Mouse (Mus musculus) ES-E14 (cell line): Measurements from ENCODE around the gene Aox1. TPM values are rescaled to one million over a fixed set of nuclear protein-coding genes. Genes with fewer than 3 reads are reported as not detected.
"Not testable (repeated sequence)": the region's sequence is repeated elsewhere in the genome, so short reads cannot be mapped to it uniquely, and the experiment has no call there.

Source experiments
- DNase-seq: peaks from one replicate; pipeline ENCODE4 v3.0.0-alpha.2; 2013; ENCODE audit warnings: low read depth, low spot score
- H3K27ac ChIP-seq: 2 replicates; pipeline ENCODE4 v1.5.1; 2012; ENCODE audit warnings: low read depth, mild to moderate bottlenecking, low read length, moderate library complexity, mixed read lengths; ENCODE audit not compliant: poor library complexity, insufficient read depth, severe bottlenecking
- H3K36me3 ChIP-seq: 2 replicates; pipeline ENCODE4 v1.6.1; 2012; ENCODE audit warnings: mild to moderate bottlenecking, low read length, moderate library complexity, mixed read lengths; ENCODE audit not compliant: control insufficient read depth, poor library complexity, insufficient read depth, severe bottlenecking
- H3K4me1 ChIP-seq, 2 experiments: fragments of 150-350 bp in 1 of 2; sonication (generic) in 1 of 2; 2 replicates each; pipeline ENCODE4 v1.6.1; 2012; ENCODE audit warnings: low read length in 2 of 2, mild to moderate bottlenecking in 1 of 2, mixed read lengths in 1 of 2; ENCODE audit not compliant: control insufficient read depth in 2 of 2, insufficient read depth in 2 of 2, poor library complexity in 1 of 2
- H3K4me3 ChIP-seq, 2 experiments: fragments of 150-350 bp in 1 of 2; sonication (generic) in 1 of 2; 2 replicates each; pipeline ENCODE4 v1.5.1; 2012; ENCODE audit warnings: low read length in 2 of 2, low read depth in 1 of 2, mild to moderate bottlenecking in 1 of 2, mixed read lengths in 1 of 2; ENCODE audit not compliant: insufficient read depth in 1 of 2, poor library complexity in 1 of 2, severe bottlenecking in 1 of 2
- H3K9ac ChIP-seq: 2 replicates; pipeline ENCODE4 v1.6.1; 2012; ENCODE audit warnings: low read depth, mild to moderate bottlenecking, low read length, mixed read lengths; ENCODE audit not compliant: poor library complexity, insufficient read depth, severe bottlenecking
- H3K9me3 ChIP-seq: fragments of 150-350 bp; sonication (generic); 2 replicates; pipeline ENCODE4 v1.6.1; 2012; ENCODE audit warnings: low read depth, mild to moderate bottlenecking, low read length; ENCODE audit not compliant: control insufficient read depth, insufficient read depth
- CHD2 ChIP-seq: IDR thresholded peaks from 2 replicates; pipeline ENCODE4 v1.6.1; 2014; ENCODE audit warnings: mild to moderate bottlenecking, low read depth, low read length, inconsistent platforms
- HCFC1 ChIP-seq: IDR thresholded peaks from 2 replicates; pipeline ENCODE4 v1.6.1; 2012; ENCODE audit warnings: low read length, inconsistent platforms, borderline replicate concordance; ENCODE audit not compliant: insufficient read depth
- MAFK ChIP-seq: IDR thresholded peaks from 2 replicates; pipeline ENCODE4 v1.6.1; 2014; ENCODE audit warnings: mild to moderate bottlenecking, low read depth, low read length, inconsistent platforms; ENCODE audit not compliant: insufficient read depth
- ZC3H11A ChIP-seq: IDR thresholded peaks from 2 replicates; pipeline ENCODE4 v1.6.1; 2012; ENCODE audit warnings: low read depth, mild to moderate bottlenecking, inconsistent platforms, low read length, borderline replicate concordance
- ZNF384 ChIP-seq: IDR thresholded peaks from 2 replicates; pipeline ENCODE4 v1.6.1; 2012; ENCODE audit warnings: low read depth, low read length, inconsistent platforms
- in situ Hi-C, 2 experiments: fragments of 600-800 bp; cut with MboI; formaldehyde crosslinking; loops; one replicate each; pipeline ENCODE4 v1.15.1; 2025; ENCODE audit warnings: low sequenced_read_pairs in 2 of 2, inconsistent platforms in 1 of 2; ENCODE audit not compliant: unreplicated experiment in 2 of 2
- total RNA-seq: library from RNA; depleted of rRNA; stranded (reverse); fragments of 300-350 nt; gene quantifications from 2 replicates; pipeline ENCODE4 v1.2.3, GENCODE M21; 2012

Gene Aox1
- total RNA-seq, 1 experiment = 1.0 TPM

DNA sequence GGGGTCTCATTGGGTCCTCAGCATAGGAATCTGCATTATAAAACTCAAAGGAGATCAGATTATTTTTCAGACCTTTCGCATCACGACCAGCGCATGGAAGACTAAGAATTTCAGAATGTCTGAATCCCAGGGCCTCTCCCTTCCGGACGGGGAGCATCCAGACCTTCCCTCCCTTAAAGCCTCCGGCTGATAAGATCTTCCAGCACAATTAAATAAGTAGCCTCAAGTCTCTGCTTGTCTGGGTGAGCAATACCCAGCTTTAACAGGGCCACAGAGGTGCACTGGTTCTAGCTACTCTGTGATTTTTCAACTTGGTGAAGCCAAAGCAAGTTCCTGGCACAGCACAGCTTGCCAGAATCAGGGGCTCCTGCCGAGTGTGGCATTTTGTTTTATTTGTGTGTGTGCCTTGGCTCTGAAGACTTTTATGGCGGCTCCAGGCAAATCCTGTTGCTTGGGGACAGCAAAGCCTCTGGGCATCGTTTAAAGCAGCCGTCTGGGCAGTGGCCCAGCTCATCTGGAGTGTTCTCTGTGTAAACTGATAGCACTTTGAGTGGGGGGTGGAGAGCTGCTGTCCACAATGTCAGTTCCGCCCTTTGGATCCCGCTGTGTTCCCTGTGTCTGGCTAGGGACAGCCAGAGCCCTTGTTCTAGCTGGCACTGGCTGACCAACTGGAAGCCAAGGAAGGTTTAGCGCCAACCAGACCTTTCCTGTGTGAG lies 583 bp downstream of the Aox1 start:
- H3K4me1 ChIP-seq = peaks cover 0 to 17% of the 10 kb centered on the region in 2 experiments; a peak in 2 of 4 replicates
- H3K4me3 ChIP-seq = peak overlapping the region; percentile 33 to 55
- no peaks in the 10 kb centered on the region; the same call in 1 of the 2 replicates for H3K36me3 ChIP-seq
- peak overlapping the region; percentile 32; the same call in 1 of the 2 replicates for H3K27ac ChIP-seq
- TF ChIP-seq ZC3H11A (no peak), CHD2 (no peak), MAFK (no peak), ZNF384 (no peak), HCFC1 (no peak)
- no peaks in the 10 kb centered on the region for H3K9me3 ChIP-seq
- no peak for DNase-seq
- in situ Hi-C loops = no loop called here
- peak overlapping the region; percentile 36 for H3K9ac ChIP-seq

- DNase-seq = peak; percentile 68
- Histone ChIP-seq H3K4me1 (peaks cover 0 to 17% of the 10 kb centered on the region in 2 experiments; a peak in 2 of 4 replicates), H3K27ac (no peak overlapping the region), H3K36me3 (no peaks in the 10 kb centered on the region), H3K9ac (no peak overlapping the region), H3K9me3 (no peaks in the 10 kb centered on the region), H3K4me3 (peak overlapping the region in 1 of 2 experiments; percentile 31; a peak in 1 of 4 replicates)
- in situ Hi-C loops = no loop called here
- TF ChIP-seq ZNF384 (no peak), ZC3H11A (peak; percentile 53)
Measured at GRCm38 (mm10) chr1:58031160-58031769, 1.5 kb downstream of the Aox1 start.

- H3K9ac ChIP-seq, H3K9me3 ChIP-seq, DNase-seq, H3K36me3 ChIP-seq, H3K4me3 ChIP-seq, H3K4me1 ChIP-seq, H3K27ac ChIP-seq, in situ Hi-C loops: not testable (repeated sequence)
Measured at GRCm38 (mm10) chr1:58037306-58037705, 7.6 kb downstream of the Aox1 start.

DNA sequence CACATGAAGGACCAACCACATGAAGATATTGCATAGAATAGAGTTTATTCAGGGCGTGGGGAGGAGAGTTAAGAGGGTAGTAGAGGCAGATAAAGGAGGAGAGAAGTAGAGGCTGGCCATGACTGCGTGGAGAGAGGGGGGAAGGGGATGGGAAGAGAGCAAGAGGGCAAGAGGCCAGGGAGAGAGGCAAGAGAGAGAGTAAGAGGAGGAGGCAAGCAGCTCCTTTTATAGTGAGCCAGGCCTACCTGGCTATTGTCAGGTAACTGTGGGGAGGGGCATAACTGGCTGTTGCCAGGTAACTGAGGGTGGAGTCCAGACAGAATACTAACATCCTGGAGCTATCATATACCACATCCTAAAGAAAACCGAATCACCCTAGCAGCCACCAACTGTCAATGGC lies 15.3 kb downstream of the Aox1 start:
- H3K9me3 ChIP-seq = no peaks in the 10 kb centered on the region
- no peak for DNase-seq
- H3K4me1 ChIP-seq = no peaks in the 10 kb centered on the region
- H3K27ac ChIP-seq = no peak overlapping the region
- TF ChIP-seq HCFC1 (no peak), CHD2 (no peak), ZNF384 (no peak), ZC3H11A (no peak), MAFK (no peak)
- no peaks in the 10 kb centered on the region for H3K36me3 ChIP-seq
- in situ Hi-C loops = no loop called here
- H3K9ac ChIP-seq = no peak overlapping the region
- no peak overlapping the region for H3K4me3 ChIP-seq

GRCm38 (mm10) chr1:58045546-58045945 lies 15.8 kb downstream of the Aox1 start:
- in situ Hi-C loops = no loop called here
- Histone ChIP-seq H3K36me3 (no peaks in the 10 kb centered on the region), H3K27ac (no peak overlapping the region), H3K4me1 (no peaks in the 10 kb centered on the region), H3K9me3 (no peaks in the 10 kb centered on the region), H3K4me3 (no peak overlapping the region), H3K9ac (no peak overlapping the region)
- TF ChIP-seq ZC3H11A = no peak
- no peak for TF ChIP-seq CHD2
- no peak for TF ChIP-seq ZNF384
- no peak for DNase-seq
